Mouse (Mus musculus) kidney, postnatal 10 days (tissue): ENCODE measurements around the gene Camk2n1.
"Not testable (repeated sequence)": the region's sequence is repeated elsewhere in the genome, so short reads cannot be mapped to it uniquely, and the experiment has no call there.

Experiments used
- DNase-seq: peaks from one replicate; pipeline ENCODE4 v3.0.0; 2021; ENCODE audit warnings: mixed read lengths

Camk2n1 gene

GRCm38 (mm10) chr4:138453753-138454570 is at the start of gene Camk2n1:
Gene Camk2n1 (plus strand): TSS chr4:138454314.
- DNase-seq: peak; percentile 94

- DNase-seq: peak; percentile 64
Measured at GRCm38 (mm10) chr4:138404806-138405205, 49.3 kb upstream of the Camk2n1 start.

- DNase-seq: peak; percentile 34
Measured at GRCm38 (mm10) chr4:138407479-138408194, 46.5 kb upstream of the Camk2n1 start.

GRCm38 (mm10) chr4:138411011-138411410 is 43.1 kb upstream of the Camk2n1 start:
- no peak for DNase-seq

- DNase-seq: no peak
Measured at GRCm38 (mm10) chr4:138411504-138412121, 42.5 kb upstream of the Camk2n1 start.

GRCm38 (mm10) chr4:138414725-138415124 is 39.4 kb upstream of the Camk2n1 start:
- peak; percentile 63 for DNase-seq

GRCm38 (mm10) chr4:138415991-138416390 is 38.1 kb upstream of the Camk2n1 start:
- DNase-seq: no peak

GRCm38 (mm10) chr4:138416414-138416813 is 37.7 kb upstream of the Camk2n1 start:
- DNase-seq: no peak

- DNase-seq: no peak
Measured at GRCm38 (mm10) chr4:138417882-138418281, 36.2 kb upstream of the Camk2n1 start.

- DNase-seq: no peak
Measured at GRCm38 (mm10) chr4:138418340-138418957, 35.7 kb upstream of the Camk2n1 start.

- DNase-seq: no peak
Measured at GRCm38 (mm10) chr4:138425028-138425427, 29.1 kb upstream of the Camk2n1 start.

- not testable (repeated sequence) for DNase-seq
Measured at GRCm38 (mm10) chr4:138425604-138426003, 28.5 kb upstream of the Camk2n1 start.

- peak; percentile 92 for DNase-seq
Measured at GRCm38 (mm10) chr4:138426778-138427705, 27.1 kb upstream of the Camk2n1 start.

- DNase-seq: peak; percentile 76
Measured at GRCm38 (mm10) chr4:138429778-138430177, 24.3 kb upstream of the Camk2n1 start.

GRCm38 (mm10) chr4:138431340-138431739 is 22.8 kb upstream of the Camk2n1 start:
- no peak for DNase-seq

GRCm38 (mm10) chr4:138434347-138435316 is 19.5 kb upstream of the Camk2n1 start, which contains the start of gene Mul1:
Gene Mul1 (plus strand): TSS chr4:138434671.
- DNase-seq: peak; percentile 97

- no peak for DNase-seq
Measured at GRCm38 (mm10) chr4:138440062-138440461, 14.1 kb upstream of the Camk2n1 start.

GRCm38 (mm10) chr4:138444941-138445340 is 9.2 kb upstream of the Camk2n1 start:
- DNase-seq: no peak

GRCm38 (mm10) chr4:138446981-138447380 is 7.1 kb upstream of the Camk2n1 start:
- no peak for DNase-seq

GRCm38 (mm10) chr4:138447387-138447786 is 6.7 kb upstream of the Camk2n1 start:
- DNase-seq: peak; percentile 94
